Mouse (Mus musculus) liver (tissue): ENCODE data around the gene Oxnad1.

Source experiments
- DNase-seq: peaks from one replicate; pipeline ENCODE4 v3.0.0-alpha.2; 2020; ENCODE audit warnings: mixed read lengths

The Oxnad1 gene

DNA sequence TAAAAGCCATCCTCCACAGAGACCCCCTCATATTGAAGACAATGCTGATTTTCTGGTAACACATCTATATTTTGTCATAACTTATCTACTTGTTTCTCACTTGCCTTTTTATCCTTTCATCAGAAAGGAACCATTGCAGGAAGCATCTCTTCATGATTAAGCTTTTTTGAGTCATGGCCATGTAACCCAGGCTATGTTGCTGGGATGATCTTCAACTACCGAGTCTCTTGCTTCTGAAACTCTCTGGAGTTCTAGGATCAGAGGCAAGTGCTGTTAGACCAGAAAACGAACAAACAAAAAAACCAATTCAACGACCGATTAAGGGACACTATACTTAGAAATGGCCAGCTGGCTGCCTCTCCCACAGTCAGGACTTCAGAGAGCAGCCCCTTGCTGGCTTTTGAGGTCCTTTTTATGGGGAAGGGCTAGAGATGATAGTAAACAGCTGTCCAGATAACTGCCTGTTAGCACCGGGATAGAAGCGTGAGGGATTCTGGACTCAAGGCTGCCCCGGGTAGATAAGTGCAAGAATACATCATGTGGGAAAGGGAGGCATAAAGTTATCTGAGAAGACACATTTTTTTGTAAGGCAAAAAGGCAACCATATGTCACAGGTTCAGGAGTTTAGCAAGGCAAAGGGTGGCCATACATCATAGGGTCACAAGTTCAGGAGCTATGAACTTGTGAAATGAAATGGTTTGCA is 60.8 kb downstream of the Oxnad1 start:
- DNase-seq: peak; percentile 83

DNA sequence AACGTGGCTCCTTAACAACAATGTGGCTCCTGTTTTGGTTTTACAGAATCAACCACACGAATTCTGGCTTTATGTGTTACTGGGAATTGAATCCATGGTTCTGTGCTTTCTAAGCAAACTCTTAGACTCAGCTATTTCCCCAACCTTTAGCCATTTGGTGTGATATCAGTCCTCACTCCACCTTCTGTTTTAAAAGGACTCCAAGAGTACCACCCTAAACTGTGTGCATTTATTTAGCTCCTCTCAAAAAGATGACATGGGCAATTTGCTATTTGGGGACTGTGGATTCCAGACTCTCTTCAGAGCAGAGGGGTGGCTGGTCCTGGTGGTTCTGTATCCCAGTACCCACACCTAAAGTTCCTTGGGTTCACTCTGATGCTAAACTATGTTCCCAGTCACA is 61.4 kb downstream of the Oxnad1 start:
- no peak for DNase-seq

DNA sequence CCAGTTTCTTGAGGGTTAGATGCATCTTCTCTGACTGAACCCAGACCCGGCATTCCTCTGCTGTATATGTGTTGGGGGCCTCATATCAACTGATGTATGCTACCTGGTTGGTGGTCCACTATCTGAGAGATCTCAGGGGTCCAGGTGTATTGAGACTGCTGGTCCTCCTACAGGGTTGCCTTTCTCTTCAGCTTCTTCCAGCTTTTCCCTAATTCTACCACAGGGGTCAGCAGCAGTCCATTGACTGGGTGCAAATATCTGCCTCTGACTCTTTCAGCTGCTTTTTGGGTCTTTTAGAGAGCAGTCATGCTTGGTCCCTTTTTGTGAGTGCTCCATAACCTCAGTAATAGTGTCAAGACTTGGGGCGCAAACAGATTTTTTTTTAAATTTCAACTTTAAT is 65.7 kb downstream of the Oxnad1 start:
- DNase-seq: no peak

DNA sequence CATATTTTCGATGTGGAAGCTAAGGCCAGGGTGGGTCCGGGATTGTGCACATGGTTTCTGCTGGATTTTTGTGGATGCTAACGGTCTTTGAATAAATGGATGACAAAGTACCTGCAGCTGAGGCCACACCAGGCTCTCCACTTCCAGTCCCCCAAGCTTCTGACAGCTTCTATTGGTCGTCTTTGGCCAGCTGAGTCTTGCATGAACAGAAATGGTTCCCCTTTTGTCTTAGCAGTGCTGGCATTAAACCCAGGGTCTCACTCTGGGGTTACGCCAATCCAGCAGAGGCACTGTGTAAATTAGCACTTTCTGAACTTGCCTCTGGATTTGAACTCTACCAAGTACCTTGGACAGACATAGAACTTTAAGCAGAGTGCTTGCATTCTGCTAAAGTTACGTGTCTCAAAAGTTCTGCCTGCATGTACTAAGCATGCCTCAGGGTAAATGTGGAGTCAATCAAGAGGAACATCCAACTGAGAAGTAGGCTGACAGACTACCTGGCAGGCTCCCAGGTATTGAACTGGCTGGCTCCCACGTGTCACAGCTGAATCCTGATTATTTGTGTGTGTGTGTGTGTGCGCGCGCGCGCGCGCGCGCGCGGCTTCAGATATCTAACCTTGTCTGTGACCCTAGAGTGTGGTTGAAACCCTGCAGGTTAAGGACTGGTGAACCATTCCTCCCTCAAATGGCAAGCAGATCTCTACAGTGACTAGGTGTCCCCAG is 67.2 kb downstream of the Oxnad1 start:
- DNase-seq: no peak
